19 mouse cellular contexts compared by ENCODE assay signal in genomic region chr7:130005406-130005805, GRCm38 (mm10).
DNase-seq lines count a peak whose midpoint lies in the region; ATAC-seq lines count a peak whose summit lies in the region.
"Had no signal": no experiment of that assay in that cellular context is flagged by ENCODE, and none has a peak within 500 bp of the region (broad histone marks: within the 10 kb centered on the region; RNA-seq: fewer than 3 reads in every experiment).

No protein-coding gene starts in this region.

- no peak overlapping the region for H3K4me2 ChIP-seq in kidney, embryonic 15.5 days
- H3K4me2 ChIP-seq in embryonic facial prominence, embryonic 13.5 days: no peak overlapping the region
- H3K4me2 ChIP-seq in limb, embryonic 15.5 days: no peak overlapping the region
- H3K4me2 ChIP-seq: forebrain, embryonic 12.5 days; hindbrain, embryonic 15.5 days; midbrain, embryonic 12.5 days had no signal

- H3K4me3 ChIP-seq in kidney, embryonic 15.5 days (replicated peaks): no peak overlapping the region
- H3K4me3 ChIP-seq in embryonic facial prominence, embryonic 10.5 days: no peak overlapping the region
- no peak overlapping the region for H3K4me3 ChIP-seq in embryonic facial prominence, embryonic 13.5 days
- H3K4me3 ChIP-seq in limb, embryonic 15.5 days: no peak overlapping the region
- H3K4me3 ChIP-seq: forebrain, embryonic 12.5 days; hindbrain, embryonic 15.5 days; midbrain, embryonic 12.5 days had no signal

- DNase-seq in kidney, adult 18-20 months: no peak
- no peak for DNase-seq in embryonic facial prominence, embryonic 10.5 days (ENCODE audit: low spot score)
- DNase-seq in left cerebral cortex, postnatal 25 days (ENCODE audit: low spot score in 2 of 2): no peak
- no peak for DNase-seq in ovary, postnatal 14 days (ENCODE audit: low spot score)
- DNase-seq: adrenal gland, postnatal 36 days; cerebellum, adult 8-10 months; heart, postnatal 14 days; kidney, adult 11 months; kidney, postnatal 36 days; layer of hippocampus, adult 9-11 months; retina, postnatal 1 day had no signal

- WGBS in kidney, embryonic 15.5 days: 55% methylated on average over 10 of the region's 10 CpGs
- 46% methylated on average over 10 of the region's 10 CpGs for WGBS in embryonic facial prominence, embryonic 10.5 days
- 31% methylated on average over 10 of the region's 10 CpGs for WGBS in embryonic facial prominence, embryonic 13.5 days
- 40% methylated on average over 10 of the region's 10 CpGs for WGBS in limb, embryonic 15.5 days

- H3K9ac ChIP-seq in kidney, embryonic 15.5 days: no peak overlapping the region
- H3K9ac ChIP-seq in embryonic facial prominence, embryonic 13.5 days: no peak overlapping the region
- no peak overlapping the region for H3K9ac ChIP-seq in limb, embryonic 15.5 days
- H3K9ac ChIP-seq: forebrain, embryonic 12.5 days; hindbrain, embryonic 15.5 days; liver, embryonic 14.5 days; midbrain, embryonic 12.5 days had no signal

- no peaks in the 10 kb centered on the region for H3K36me3 ChIP-seq in kidney, embryonic 15.5 days
- no peaks in the 10 kb centered on the region for H3K36me3 ChIP-seq in embryonic facial prominence, embryonic 10.5 days (replicated peaks)
- H3K36me3 ChIP-seq in embryonic facial prominence, embryonic 13.5 days: no peaks in the 10 kb centered on the region
- no peaks in the 10 kb centered on the region for H3K36me3 ChIP-seq in limb, embryonic 15.5 days
- H3K36me3 ChIP-seq: forebrain, embryonic 12.5 days; hindbrain, embryonic 15.5 days; midbrain, embryonic 12.5 days had no signal

- no peak for ATAC-seq in kidney, embryonic 15.5 days (replicated peaks; ENCODE audit: low FRiP score)
- no peak for ATAC-seq in embryonic facial prominence, embryonic 13.5 days (ENCODE audit: insufficient number of reproducible peaks, insufficient read depth, low FRiP score, low TSS enrichment, low read depth)
- no peak for ATAC-seq in limb, embryonic 15.5 days (ENCODE audit: insufficient number of reproducible peaks, low FRiP score, low TSS enrichment, low read depth)

- intact Hi-C loops in left cerebral cortex, postnatal 25 days (cut with DNase I): no loop called here

- no peaks in the 10 kb centered on the region for H3K9me3 ChIP-seq in kidney, embryonic 15.5 days (replicated peaks)
- no peaks in the 10 kb centered on the region for H3K9me3 ChIP-seq in embryonic facial prominence, embryonic 10.5 days
- no peaks in the 10 kb centered on the region for H3K9me3 ChIP-seq in embryonic facial prominence, embryonic 13.5 days
- H3K9me3 ChIP-seq in limb, embryonic 15.5 days: no peaks in the 10 kb centered on the region
- H3K9me3 ChIP-seq: forebrain, embryonic 12.5 days; hindbrain, embryonic 15.5 days; midbrain, embryonic 12.5 days had no signal

- peaks cover 26% of the 10 kb centered on the region for H3K4me1 ChIP-seq in kidney, embryonic 15.5 days
- peaks cover 91% of the 10 kb centered on the region for H3K4me1 ChIP-seq in embryonic facial prominence, embryonic 10.5 days
- H3K4me1 ChIP-seq in embryonic facial prominence, embryonic 13.5 days: peaks cover 68% of the 10 kb centered on the region
- peaks cover 20% of the 10 kb centered on the region for H3K4me1 ChIP-seq in limb, embryonic 15.5 days

- H3K27ac ChIP-seq in kidney, embryonic 15.5 days: peak overlapping the region; percentile 56; the same call in 1 of the 2 replicates
- H3K27ac ChIP-seq in embryonic facial prominence, embryonic 10.5 days (replicated peaks): peak overlapping the region; percentile 65
- H3K27ac ChIP-seq in embryonic facial prominence, embryonic 13.5 days: peak overlapping the region; percentile 60; the same call in 1 of the 2 replicates
- H3K27ac ChIP-seq in limb, embryonic 15.5 days: peak overlapping the region; percentile 38; the same call in 1 of the 2 replicates
- H3K27ac ChIP-seq: forebrain, embryonic 12.5 days; hindbrain, embryonic 15.5 days; liver, embryonic 14.5 days; macrophage; midbrain, embryonic 12.5 days had no signal

- no peaks in the 10 kb centered on the region for H3K27me3 ChIP-seq in kidney, embryonic 15.5 days
- H3K27me3 ChIP-seq in embryonic facial prominence, embryonic 10.5 days (replicated peaks; ENCODE audit: low read depth, poor library complexity, severe bottlenecking): peaks cover 3% of the 10 kb centered on the region; the same call in 1 of the 2 replicates
- H3K27me3 ChIP-seq in embryonic facial prominence, embryonic 13.5 days: no peaks in the 10 kb centered on the region
- H3K27me3 ChIP-seq in limb, embryonic 15.5 days: peaks cover 4% of the 10 kb centered on the region; the same call in 1 of the 2 replicates
- H3K27me3 ChIP-seq: forebrain, embryonic 12.5 days; hindbrain, embryonic 15.5 days had no signal
